Mouse (Mus musculus) heart, postnatal 0 days (tissue): Measurements from ENCODE around the gene 2310057N15Rik. TPM values are rescaled to one million over a fixed set of nuclear protein-coding genes. Genes with fewer than 3 reads are reported as not detected.
"Not testable (repeated sequence)": the region's sequence is repeated elsewhere in the genome, so short reads cannot be mapped to it uniquely, and the experiment has no call there.

Experiments used
- ATAC-seq: fragments of 200-750 bp; cut with Nextera tagmentation; 2 replicates; pipeline ENCODE4 v1.8.0; 2017; ENCODE audit warnings: low read depth, moderate number of reproducible peaks, moderate library complexity; ENCODE audit not compliant: insufficient read depth
- DNase-seq: peaks from one replicate; pipeline ENCODE4 v3.0.0-alpha.2; 2016; ENCODE audit warnings: low spot score
- H3K27ac ChIP-seq: fragments of 300-500 bp; sonication (generic); 2 replicates; pipeline ENCODE4 v1.5.1; 2014; ENCODE audit warnings: low read depth, mild to moderate bottlenecking
- H3K27me3 ChIP-seq: fragments of 300-500 bp; sonication (generic); 2 replicates; pipeline ENCODE4 v1.6.1; 2014; ENCODE audit warnings: low read length, mixed read lengths; ENCODE audit not compliant: control insufficient read depth, insufficient read depth
- H3K36me3 ChIP-seq: fragments of 300-500 bp; sonication (generic); replicated peaks from 2 replicates; pipeline ENCODE4 v1.6.1; 2014; ENCODE audit warnings: low read length, mixed read lengths; ENCODE audit not compliant: control insufficient read depth, insufficient read depth
- H3K4me1 ChIP-seq: fragments of 300-500 bp; sonication (generic); 2 replicates; pipeline ENCODE4 v1.6.1; 2014; ENCODE audit warnings: antibody characterized with exemption; ENCODE audit not compliant: control insufficient read depth, insufficient read depth
- H3K4me2 ChIP-seq: fragments of 300-500 bp; sonication (generic); 2 replicates; pipeline ENCODE4 v1.6.1; 2014; ENCODE audit warnings: low read depth, mild to moderate bottlenecking, low read length, moderate library complexity
- H3K4me3 ChIP-seq: fragments of 300-500 bp; sonication (generic); 2 replicates; pipeline ENCODE4 v1.5.1; 2014; ENCODE audit warnings: low read depth, low read length
- H3K9ac ChIP-seq: fragments of 300-500 bp; sonication (generic); replicated peaks from 2 replicates; pipeline ENCODE4 v1.6.1; 2014; ENCODE audit warnings: low read depth, low read length, mixed read lengths
- H3K9me3 ChIP-seq: fragments of 300-500 bp; sonication (generic); replicated peaks from 2 replicates; pipeline ENCODE4 v1.6.1; 2016; ENCODE audit warnings: low read length; ENCODE audit not compliant: control insufficient read depth
- CTCF ChIP-seq: IDR thresholded peaks from 2 replicates; pipeline ENCODE4 v1.5.1; 2016; ENCODE audit warnings: antibody characterized with exemption, control low read depth, low read depth
- EP300 ChIP-seq: IDR thresholded peaks from 2 replicates; pipeline ENCODE4 v1.6.1; 2016; ENCODE audit warnings: antibody characterized with exemption, low read depth
- WGBS: fragments of 180-500 bp; shearing (Covaris S2); extraction: QIAGEN DNeasy Blood & Tissue Kit; methylation state at CpG from one replicate; pipeline ENCODE4 v1.1.7; 2014; 5-methylcytosine and 5-hydroxymethylcytosine counted together
- polyA plus RNA-seq: library from polyadenylated mRNA; unstranded; fragments of >200 nt; fragmentation: Nextera tagmentation; extraction: Ambion mirVana; gene quantifications from 2 replicates; pipeline ENCODE4 v1.2.1, GENCODE M21; 2015
- total RNA-seq: library from RNA; depleted of rRNA; stranded (reverse); fragments of >200 nt; gene quantifications from 2 replicates; pipeline ENCODE4 v1.2.3, GENCODE M21; 2014; ENCODE audit warnings: low replicate concordance; rRNA removed

The 2310057N15Rik gene
- total RNA-seq (not detected in 2 replicates), polyA plus RNA-seq (not detected in 2 replicates)

DNA sequence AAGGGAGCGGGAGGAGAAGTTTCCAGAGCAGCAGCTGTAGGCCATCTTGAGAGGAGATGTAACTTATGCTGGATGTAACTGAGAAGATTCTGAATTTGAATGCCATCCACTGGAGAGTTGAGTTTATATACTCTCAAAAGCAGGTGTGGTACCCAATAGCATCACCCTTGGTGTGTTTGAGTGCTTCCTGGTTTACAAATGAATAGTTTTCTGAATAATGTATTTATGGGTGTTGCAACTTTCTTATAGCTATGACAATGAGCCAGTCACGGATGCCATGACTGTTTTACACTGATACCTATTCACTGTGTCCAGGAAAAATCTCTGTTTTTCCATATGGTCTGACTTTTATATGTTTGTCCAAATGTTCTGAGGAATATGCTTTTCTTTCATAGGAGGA, at the start of gene 2310057N15Rik:
TSS of gene 2310057N15Rik (minus strand) at position 101 of the 400 bp plus-strand sequence.
- TF ChIP-seq CTCF (no peak), EP300 (no peak)
- no peak within 1 kb of the TSS for H3K27ac ChIP-seq
- H3K27me3 ChIP-seq = no peaks in the 10 kb centered on the region
- H3K4me2 ChIP-seq = no peak within 1 kb of the TSS
- H3K4me1 ChIP-seq = no peaks in the 10 kb centered on the region
- WGBS = 60% methylated on average over 2 of the region's 2 CpGs
- H3K4me3 ChIP-seq = no peak within 1 kb of the TSS
- ATAC-seq (no peak), DNase-seq (no peak)
- H3K9ac ChIP-seq = no peak within 1 kb of the TSS
- H3K36me3 ChIP-seq = no peaks in the 10 kb centered on the region
- no peaks in the 10 kb centered on the region for H3K9me3 ChIP-seq

DNA sequence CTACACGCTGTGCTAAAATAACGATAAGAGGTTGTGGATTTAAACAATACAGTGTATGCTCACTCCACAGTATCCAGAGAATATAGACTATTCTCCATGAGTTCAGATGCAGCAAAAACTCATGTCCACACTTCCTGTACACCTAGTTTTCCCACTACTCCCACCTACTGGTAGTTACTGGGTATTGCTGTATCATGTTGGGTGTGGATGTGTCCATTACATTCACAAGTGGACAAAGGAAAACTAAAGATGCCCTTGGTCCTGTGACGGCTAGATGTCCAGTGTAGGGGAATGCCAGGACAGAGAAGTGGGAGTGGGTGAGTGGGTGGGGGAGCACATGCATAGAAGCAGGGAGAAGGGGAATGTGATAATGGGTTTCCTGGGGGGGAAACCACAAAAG, 49.7 kb upstream of the 2310057N15Rik start:
- ATAC-seq (no peak), DNase-seq (no peak)
- Histone ChIP-seq H3K4me3 (no peak overlapping the region), H3K9ac (no peak overlapping the region), H3K36me3 (no peaks in the 10 kb centered on the region), H3K4me2 (no peak overlapping the region), H3K9me3 (no peaks in the 10 kb centered on the region), H3K27ac (no peak overlapping the region), H3K4me1 (no peaks in the 10 kb centered on the region), H3K27me3 (no peaks in the 10 kb centered on the region)
- 71% methylated on average over 3 of the region's 3 CpGs for WGBS
- no peak for TF ChIP-seq EP300
- TF ChIP-seq CTCF = peak; percentile 54

DNA sequence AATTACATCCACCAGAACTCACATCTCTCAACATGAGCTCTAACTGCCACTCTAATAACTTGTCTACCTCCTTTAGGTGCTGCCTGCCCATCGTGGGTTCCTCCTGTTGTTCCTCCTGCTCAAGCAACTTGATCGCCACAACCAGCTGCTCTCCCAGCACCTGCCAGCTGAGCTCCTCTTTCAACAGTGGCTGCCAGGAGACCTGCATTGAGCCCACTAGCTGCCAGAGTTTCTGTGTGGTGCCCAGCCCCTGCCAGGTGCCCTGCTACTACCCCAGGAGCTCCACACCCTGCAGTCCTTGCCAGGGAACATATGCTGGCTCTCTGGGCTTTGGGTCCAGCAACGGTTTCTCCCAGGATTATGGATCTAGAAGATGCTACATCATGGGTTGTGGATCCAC, 46.1 kb upstream of the 2310057N15Rik start, which contains the start of gene Krtap15:
TSS of gene Krtap15 (plus strand) at position 150 of the 400 bp plus-strand sequence.
- DNase-seq = no peak
- Histone ChIP-seq H3K27ac (no peak within 1 kb of the TSS), H3K4me1 (no peaks in the 10 kb centered on the region)

DNA sequence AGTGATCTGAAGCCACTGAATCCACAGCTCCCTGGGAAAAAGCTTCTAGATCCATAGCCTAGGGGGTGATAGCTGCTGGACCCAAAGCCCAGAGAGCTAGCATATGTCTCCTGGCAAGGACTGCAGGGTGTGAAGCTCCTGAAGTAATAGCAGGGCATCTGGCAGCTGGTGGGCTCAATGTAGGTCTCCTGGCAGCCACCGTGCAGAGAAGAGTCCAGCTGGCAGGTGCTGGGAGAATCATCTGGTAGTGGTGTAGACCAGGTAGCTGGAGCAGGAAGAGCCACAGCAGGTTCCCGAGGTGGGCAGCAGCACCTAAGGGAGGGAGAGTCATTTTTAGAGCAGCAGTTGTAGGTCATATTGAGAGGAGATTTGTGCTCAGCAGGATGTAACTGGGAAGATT, 37.8 kb upstream of the 2310057N15Rik start, which contains the start of gene Gm20741:
TSS of gene Gm20741 (minus strand) at position 394 of the 400 bp plus-strand sequence.
- DNase-seq (no peak), ATAC-seq (no peak)
- Histone ChIP-seq H3K27ac (no peak within 1 kb of the TSS), H3K27me3 (no peaks in the 10 kb centered on the region), H3K4me1 (no peaks in the 10 kb centered on the region), H3K4me3 (no peak within 1 kb of the TSS), H3K9me3 (no peaks in the 10 kb centered on the region), H3K9ac (no peak within 1 kb of the TSS), H3K36me3 (no peaks in the 10 kb centered on the region), H3K4me2 (no peak within 1 kb of the TSS)
- TF ChIP-seq CTCF = no peak
- 60% methylated on average over 2 of the region's 2 CpGs for WGBS

More for the DNA sequence above, 46.1 kb upstream of the 2310057N15Rik start, which contains the start of gene Krtap15:
- Histone ChIP-seq H3K9me3 (no peaks in the 10 kb centered on the region), H3K4me3 (no peak within 1 kb of the TSS), H3K9ac (no peak within 1 kb of the TSS), H3K4me2 (no peak within 1 kb of the TSS), H3K27me3 (no peaks in the 10 kb centered on the region), H3K36me3 (no peaks in the 10 kb centered on the region)
- 64% methylated on average over 3 of the region's 3 CpGs for WGBS
- no peak for TF ChIP-seq EP300
- no peak for TF ChIP-seq CTCF
- ATAC-seq = no peak

DNA sequence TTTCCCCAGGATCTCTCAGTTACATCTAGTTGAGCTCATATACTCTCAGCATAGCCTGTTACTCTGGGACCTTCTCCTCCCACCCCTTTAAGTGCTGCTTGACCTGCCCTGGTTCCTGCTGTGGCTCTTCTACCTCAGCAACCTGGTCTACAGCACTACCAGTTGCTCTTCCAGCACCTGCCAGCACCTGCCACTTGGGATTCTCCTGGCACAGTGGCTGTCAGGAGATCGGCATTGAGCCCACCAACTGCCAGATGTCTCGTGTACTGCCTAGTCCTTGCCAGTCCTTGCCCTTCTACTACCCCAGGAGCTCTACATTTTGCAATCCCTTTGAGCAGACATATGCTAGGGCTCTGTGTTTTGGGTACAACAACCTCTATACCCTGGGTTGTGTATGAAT, 12.8 kb upstream of the 2310057N15Rik start:
- no peaks in the 10 kb centered on the region for H3K27me3 ChIP-seq
- no peak overlapping the region for H3K9ac ChIP-seq
- no peak overlapping the region for H3K4me3 ChIP-seq
- H3K36me3 ChIP-seq = no peaks in the 10 kb centered on the region
- H3K4me1 ChIP-seq = no peaks in the 10 kb centered on the region
- no peaks in the 10 kb centered on the region for H3K9me3 ChIP-seq
- H3K4me2 ChIP-seq = no peak overlapping the region
- no peak for DNase-seq
- no peak overlapping the region for H3K27ac ChIP-seq
- ATAC-seq = no peak
- 56% methylated on average over 2 of the region's 2 CpGs for WGBS
- TF ChIP-seq EP300 (no peak), CTCF (no peak)

DNA sequence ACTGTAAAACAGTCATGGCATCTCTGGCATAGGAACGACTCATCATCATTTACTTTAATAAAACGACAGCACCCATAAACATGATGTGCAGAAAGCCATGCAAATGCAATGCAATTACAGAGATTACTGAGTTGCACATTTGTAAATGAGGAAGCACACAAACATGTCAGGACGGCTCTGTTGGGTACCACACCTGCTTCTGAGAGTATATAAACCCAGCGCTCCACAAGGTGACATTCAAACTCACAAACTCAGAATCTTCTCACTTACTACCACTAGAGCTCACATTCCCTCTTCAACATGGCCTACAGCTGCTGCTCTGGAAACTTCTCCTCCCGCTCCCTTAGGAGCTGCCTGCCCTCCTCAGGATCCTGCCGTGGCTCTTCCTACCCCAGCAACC, 3.6 kb upstream of the 2310057N15Rik start, which contains the start of gene Gm5965:
TSS of gene Gm5965 (plus strand) at position 301 of the 400 bp plus-strand sequence.
- no peak within 1 kb of the TSS for H3K4me3 ChIP-seq
- ATAC-seq (no peak), DNase-seq (no peak)
- no peaks in the 10 kb centered on the region for H3K36me3 ChIP-seq
- H3K27me3 ChIP-seq = no peaks in the 10 kb centered on the region
- no peaks in the 10 kb centered on the region for H3K4me1 ChIP-seq
- 71% methylated on average over 5 of the region's 6 CpGs for WGBS
- no peak within 1 kb of the TSS for H3K9ac ChIP-seq
- TF ChIP-seq CTCF = no peak
- TF ChIP-seq EP300 = no peak
- H3K9me3 ChIP-seq = no peaks in the 10 kb centered on the region
- no peak within 1 kb of the TSS for H3K27ac ChIP-seq
- no peak within 1 kb of the TSS for H3K4me2 ChIP-seq

DNA sequence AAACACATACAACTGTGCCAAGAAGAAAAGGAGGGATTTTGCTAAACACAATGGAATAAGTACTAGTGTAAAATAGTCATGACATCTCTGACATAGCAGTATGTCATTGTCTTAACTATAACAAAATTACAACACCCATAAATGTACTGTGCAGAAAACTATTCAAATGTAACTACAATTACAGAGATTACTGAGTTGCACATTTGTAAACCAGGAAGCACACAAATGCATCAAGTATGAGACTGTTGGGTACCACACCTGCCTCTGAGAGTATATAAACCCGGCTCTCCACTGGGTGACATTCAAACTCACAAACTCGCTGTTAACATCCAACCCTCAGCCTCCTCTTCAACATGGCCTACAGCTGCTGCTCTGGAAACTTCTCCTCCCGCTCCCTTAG, 15.5 kb downstream of the 2310057N15Rik start, which contains the start of gene 2310034C09Rik:
TSS of gene 2310034C09Rik (plus strand) at position 301 of the 400 bp plus-strand sequence.
- H3K27ac ChIP-seq, H3K36me3 ChIP-seq, DNase-seq, H3K4me3 ChIP-seq, ATAC-seq, H3K4me2 ChIP-seq, H3K9me3 ChIP-seq, H3K27me3 ChIP-seq, H3K9ac ChIP-seq, H3K4me1 ChIP-seq: not testable (repeated sequence)
- WGBS = 64% methylated on average over 3 of the region's 3 CpGs

DNA sequence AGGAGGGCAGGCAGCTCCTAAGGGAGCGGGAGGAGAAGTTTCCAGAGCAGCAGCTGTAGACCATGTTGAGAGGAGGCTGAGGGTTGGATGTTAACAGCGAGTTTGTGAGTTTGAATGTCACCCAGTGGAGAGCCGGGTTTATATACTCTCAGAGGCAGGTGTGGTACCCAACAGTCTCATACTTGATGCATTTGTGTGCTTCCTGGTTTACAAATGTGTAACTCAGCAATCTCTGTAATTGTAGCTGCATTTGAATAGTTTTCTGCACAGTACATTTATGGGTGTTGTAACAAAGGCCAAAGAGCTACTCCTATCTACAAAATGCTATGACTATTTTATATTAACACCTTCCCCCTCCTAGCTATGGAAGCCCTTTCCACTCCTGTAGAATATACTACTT, 22.5 kb downstream of the 2310057N15Rik start, which contains the start of gene Krtap13:
TSS of gene Krtap13 (minus strand) at position 101 of the 400 bp plus-strand sequence.
- H3K4me1 ChIP-seq, H3K27me3 ChIP-seq, H3K36me3 ChIP-seq, H3K27ac ChIP-seq, H3K4me2 ChIP-seq, DNase-seq, H3K9me3 ChIP-seq, ATAC-seq, H3K4me3 ChIP-seq, H3K9ac ChIP-seq: not testable (repeated sequence)
- 56% methylated on average over 3 of the region's 3 CpGs for WGBS
